Mouse (Mus musculus): ENCODE measurements around the gene Fkrp. TPM values are rescaled to one million over a fixed set of nuclear protein-coding genes. Genes with fewer than 3 reads are reported as not detected.

Fkrp gene
- polyA plus RNA-seq, 1 experiment from 2014 or later = 14.2 TPM

GRCm38 (mm10) chr7:16826571-16826970, 10.0 kb upstream of the Fkrp start:
- Histone ChIP-seq H3K27ac (replicated peaks) (no peak overlapping the region), H3K4me2 (replicated peaks; ENCODE audit: low read depth) (no peak overlapping the region), H3K4me3 (ENCODE audit: low read depth, low read length) (no peak overlapping the region), H3K9ac (ENCODE audit: low read length) (no peak overlapping the region), H3K4me1 (replicated peaks; ENCODE audit: control insufficient read depth, insufficient read depth) (no peaks in the 10 kb centered on the region), H3K36me3 (ENCODE audit: control insufficient read depth, insufficient read depth, low read length) (peaks cover 47% of the 10 kb centered on the region), H3K27me3 (ENCODE audit: control insufficient read depth, insufficient read depth, low read length) (no peaks in the 10 kb centered on the region), H3K9me3 (ENCODE audit: control insufficient read depth, low read length) (no peaks in the 10 kb centered on the region)
- 65% methylated on average over 5 of the region's 5 CpGs for WGBS
- DNase-seq (ENCODE audit: low spot score) (no peak), ATAC-seq (ENCODE audit: low FRiP score, low TSS enrichment) (no peak)
- TF ChIP-seq CTCF (IDR thresholded peaks at IDR 0.05; ENCODE audit: low read depth) (no peak), EP300 (optimal IDR thresholded peaks at IDR 0.05) (no peak)

GRCm38 (mm10) chr7:16825785-16826184, 9.3 kb upstream of the Fkrp start:
- Histone ChIP-seq H3K4me1 (replicated peaks; ENCODE audit: control insufficient read depth, insufficient read depth) (no peaks in the 10 kb centered on the region; the same call in 1 of the 2 replicates), H3K9me3 (ENCODE audit: control insufficient read depth, low read length) (no peaks in the 10 kb centered on the region), H3K27ac (replicated peaks) (no peak overlapping the region), H3K4me2 (replicated peaks; ENCODE audit: low read depth) (no peak overlapping the region), H3K4me3 (ENCODE audit: low read depth, low read length) (no peak overlapping the region), H3K27me3 (ENCODE audit: control insufficient read depth, insufficient read depth, low read length) (no peaks in the 10 kb centered on the region), H3K9ac (ENCODE audit: low read length) (no peak overlapping the region), H3K36me3 (ENCODE audit: control insufficient read depth, insufficient read depth, low read length) (peaks cover 42% of the 10 kb centered on the region)
- DNase-seq (ENCODE audit: low spot score) (no peak), ATAC-seq (ENCODE audit: low FRiP score, low TSS enrichment) (no peak)
- TF ChIP-seq EP300 (optimal IDR thresholded peaks at IDR 0.05) (no peak), CTCF (IDR thresholded peaks at IDR 0.05; ENCODE audit: low read depth) (peak; percentile 68)
- WGBS = 80% methylated on average over 10 of the region's 10 CpGs

GRCm38 (mm10) chr7:16823734-16824133, 7.2 kb upstream of the Fkrp start:
- Histone ChIP-seq H3K4me3 (ENCODE audit: low read depth, low read length) (no peak overlapping the region), H3K27ac (replicated peaks) (no peak overlapping the region), H3K4me1 (replicated peaks; ENCODE audit: control insufficient read depth, insufficient read depth) (peaks cover 1% of the 10 kb centered on the region; the same call in 1 of the 2 replicates), H3K27me3 (ENCODE audit: control insufficient read depth, insufficient read depth, low read length) (no peaks in the 10 kb centered on the region), H3K9me3 (ENCODE audit: control insufficient read depth, low read length) (no peaks in the 10 kb centered on the region), H3K4me2 (replicated peaks; ENCODE audit: low read depth) (no peak overlapping the region), H3K9ac (ENCODE audit: low read length) (no peak overlapping the region), H3K36me3 (ENCODE audit: control insufficient read depth, insufficient read depth, low read length) (peaks cover 23% of the 10 kb centered on the region)
- DNase-seq (ENCODE audit: low spot score) = no peak
- TF ChIP-seq EP300 (optimal IDR thresholded peaks at IDR 0.05) = no peak
- TF ChIP-seq CTCF (IDR thresholded peaks at IDR 0.05; ENCODE audit: low read depth) = no peak
- WGBS = 66% methylated on average over 5 of the region's 5 CpGs
- no peak for ATAC-seq (ENCODE audit: low FRiP score, low TSS enrichment)

- DNase-seq (ENCODE audit: low spot score) (no peak), ATAC-seq (ENCODE audit: low FRiP score, low TSS enrichment) (no peak)
- Histone ChIP-seq H3K4me3 (ENCODE audit: low read depth, low read length) (no peak overlapping the region), H3K4me1 (replicated peaks; ENCODE audit: control insufficient read depth, insufficient read depth) (peaks cover 14% of the 10 kb centered on the region), H3K9me3 (ENCODE audit: control insufficient read depth, low read length) (no peaks in the 10 kb centered on the region), H3K36me3 (ENCODE audit: control insufficient read depth, insufficient read depth, low read length) (peaks cover 19% of the 10 kb centered on the region), H3K27me3 (ENCODE audit: control insufficient read depth, insufficient read depth, low read length) (no peaks in the 10 kb centered on the region), H3K9ac (ENCODE audit: low read length) (no peak overlapping the region), H3K4me2 (replicated peaks; ENCODE audit: low read depth) (no peak overlapping the region), H3K27ac (replicated peaks) (no peak overlapping the region)
- 60% methylated on average over 4 of the region's 4 CpGs for WGBS
- TF ChIP-seq EP300 (optimal IDR thresholded peaks at IDR 0.05) = no peak
- TF ChIP-seq CTCF (IDR thresholded peaks at IDR 0.05; ENCODE audit: low read depth) = no peak
These were observed 5.2 kb upstream of the Fkrp start for GRCm38 (mm10) chr7:16821669-16822101.

GRCm38 (mm10) chr7:16821091-16821490, 4.6 kb upstream of the Fkrp start:
- 63% methylated on average over 3 of the region's 3 CpGs for WGBS
- Histone ChIP-seq H3K9me3 (ENCODE audit: control insufficient read depth, low read length) (no peaks in the 10 kb centered on the region), H3K36me3 (ENCODE audit: control insufficient read depth, insufficient read depth, low read length) (peaks cover 14% of the 10 kb centered on the region), H3K27me3 (ENCODE audit: control insufficient read depth, insufficient read depth, low read length) (no peaks in the 10 kb centered on the region), H3K9ac (ENCODE audit: low read length) (no peak overlapping the region), H3K4me2 (replicated peaks; ENCODE audit: low read depth) (no peak overlapping the region), H3K4me3 (ENCODE audit: low read depth, low read length) (no peak overlapping the region), H3K4me1 (replicated peaks; ENCODE audit: control insufficient read depth, insufficient read depth) (peaks cover 14% of the 10 kb centered on the region), H3K27ac (replicated peaks) (no peak overlapping the region)
- no peak for DNase-seq (ENCODE audit: low spot score)
- no peak for ATAC-seq (ENCODE audit: low FRiP score, low TSS enrichment)
- TF ChIP-seq EP300 (optimal IDR thresholded peaks at IDR 0.05) = no peak
- no peak for TF ChIP-seq CTCF (IDR thresholded peaks at IDR 0.05; ENCODE audit: low read depth)

- H3K36me3 ChIP-seq (ENCODE audit: control insufficient read depth, insufficient read depth, low read length) = peaks cover 10% of the 10 kb centered on the region
- peaks cover 14% of the 10 kb centered on the region for H3K4me1 ChIP-seq (replicated peaks; ENCODE audit: control insufficient read depth, insufficient read depth)
- no peak overlapping the region for H3K9ac ChIP-seq (ENCODE audit: low read length)
- H3K4me2 ChIP-seq (replicated peaks; ENCODE audit: low read depth) = no peak overlapping the region
- ATAC-seq (ENCODE audit: low FRiP score, low TSS enrichment) = no peak
- H3K27me3 ChIP-seq (ENCODE audit: control insufficient read depth, insufficient read depth, low read length) = no peaks in the 10 kb centered on the region
- H3K9me3 ChIP-seq (ENCODE audit: control insufficient read depth, low read length) = no peaks in the 10 kb centered on the region
- H3K27ac ChIP-seq (replicated peaks) = no peak overlapping the region
- H3K4me3 ChIP-seq (ENCODE audit: low read depth, low read length) = no peak overlapping the region
- DNase-seq (ENCODE audit: low spot score) = no peak
- TF ChIP-seq EP300 (optimal IDR thresholded peaks at IDR 0.05) (no peak), CTCF (IDR thresholded peaks at IDR 0.05; ENCODE audit: low read depth) (no peak)
- WGBS = 54% methylated on average over 5 of the region's 5 CpGs
These were observed 3.8 kb upstream of the Fkrp start for GRCm38 (mm10) chr7:16820271-16820763.

Data from stomach, postnatal 0 days (tissue).